Mouse (Mus musculus): ENCODE measurements around the gene Zan. TPM values are rescaled to one million over a fixed set of nuclear protein-coding genes. Genes with fewer than 3 reads are reported as not detected.

Gene Zan
- total RNA-seq, 2 experiments from 2014 or later: 0.10 TPM; not detected in 1

DNA sequence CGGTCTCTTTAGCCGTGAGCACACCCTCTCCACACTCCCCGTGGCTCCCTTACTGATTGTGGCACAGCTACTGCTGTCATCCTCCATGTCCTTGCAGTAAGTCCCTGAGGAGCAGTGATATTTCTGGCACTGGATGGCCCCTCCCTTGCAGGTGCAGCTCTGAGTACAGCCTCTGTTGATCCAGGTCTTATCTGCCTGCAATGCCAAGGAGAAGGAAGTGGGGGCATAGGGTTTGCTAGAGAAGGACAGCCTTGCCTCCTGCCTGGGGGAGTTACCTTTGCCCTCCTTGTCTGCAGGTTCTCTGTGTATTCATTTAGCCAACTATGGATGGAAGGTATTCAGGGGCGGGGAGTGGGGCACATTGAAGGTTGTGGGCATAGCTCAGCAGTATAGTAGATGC, 57.0 kb downstream of the Zan start:
- intact Hi-C loops (cut with DNase I): no loop called here
- DNase-seq: no peak

- intact Hi-C loops (cut with DNase I): no loop called here
- no peak for DNase-seq
Measured at GRCm38 (mm10) chr5:137419105-137419504, 57.8 kb downstream of the Zan start.

DNA sequence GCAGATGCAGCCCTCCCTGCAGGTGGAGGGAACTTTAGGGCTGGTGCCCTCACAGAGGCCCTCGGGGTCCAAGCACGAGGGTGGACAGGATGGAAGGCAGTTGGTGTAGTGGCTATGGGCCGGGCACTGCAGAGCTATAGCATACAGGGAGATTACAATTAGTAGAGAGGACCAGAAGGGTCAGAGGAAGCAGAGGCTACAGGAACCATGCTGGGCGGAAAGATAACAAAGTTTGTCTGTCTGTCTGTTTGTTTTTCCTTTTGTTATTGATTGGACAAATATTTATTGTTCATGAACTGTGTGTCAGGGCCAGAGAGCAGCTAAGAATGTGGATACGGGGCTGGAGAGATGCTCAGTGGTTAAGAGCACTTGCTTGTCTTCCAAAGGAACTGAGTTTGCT, 62.6 kb downstream of the Zan start:
- intact Hi-C loops (cut with DNase I): no loop called here
- no peak for DNase-seq

DNA sequence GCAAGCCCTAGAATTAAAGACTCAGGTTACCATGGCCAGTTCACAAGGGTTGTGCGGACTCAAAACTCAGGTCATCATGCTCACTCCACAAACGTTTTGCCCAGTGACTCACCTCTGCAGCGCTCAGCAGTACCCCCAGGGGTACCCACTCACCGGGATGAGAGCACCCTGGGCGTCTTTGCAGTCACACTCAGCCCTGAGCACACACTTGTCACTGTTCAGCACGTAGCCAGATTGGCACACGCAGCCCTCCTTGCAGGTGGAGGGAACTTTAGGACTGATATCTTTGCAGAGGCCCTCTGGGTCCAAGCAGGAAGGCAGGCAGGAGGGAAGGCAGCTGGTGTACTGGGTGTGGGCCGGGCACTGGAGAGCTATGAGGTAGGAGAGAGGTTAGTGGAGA, 65.6 kb downstream of the Zan start:
- intact Hi-C loops (cut with DNase I): no loop called here
- DNase-seq: no peak

DNA sequence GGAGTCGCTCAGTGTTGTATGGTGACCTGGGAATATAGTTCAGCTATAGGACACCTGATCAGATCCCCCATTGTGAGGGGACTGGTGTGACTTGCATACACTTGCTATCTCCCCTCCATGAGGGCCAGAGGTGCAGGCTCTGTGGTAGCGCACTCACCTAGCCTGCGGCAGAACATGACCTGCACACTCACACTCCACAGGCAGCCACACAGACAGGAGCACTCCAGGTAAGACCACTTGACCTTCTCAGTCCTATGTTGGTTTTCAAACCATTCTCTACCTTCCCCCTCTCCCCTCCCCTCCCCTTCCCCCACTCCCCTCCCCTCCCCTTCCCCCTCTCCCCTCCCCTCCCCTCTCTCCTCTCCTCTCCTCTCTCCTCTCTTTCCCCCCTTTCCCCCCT, 66.3 kb downstream of the Zan start:
- DNase-seq: no peak
- intact Hi-C loops (cut with DNase I): no loop called here

DNA sequence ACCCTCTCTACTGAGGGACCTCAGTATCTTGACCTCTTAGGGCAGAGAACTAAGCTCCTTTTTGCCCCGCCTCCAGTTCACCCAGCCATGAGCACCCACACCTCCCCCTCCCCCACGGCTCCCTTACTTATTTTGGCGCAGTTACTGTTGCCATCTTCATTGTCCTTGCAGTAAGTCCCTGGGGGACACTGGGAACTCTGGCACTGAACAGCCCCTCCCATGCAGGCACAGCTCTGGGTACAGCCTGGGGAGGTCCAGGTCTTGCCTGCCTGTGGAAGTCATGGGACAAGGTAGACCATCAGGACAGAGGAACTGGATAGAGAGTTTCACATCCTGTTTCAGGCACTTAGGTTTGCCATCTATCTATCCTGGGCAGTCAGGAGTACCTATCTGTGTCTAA, 66.8 kb downstream of the Zan start:
- no peak for DNase-seq
- intact Hi-C loops (cut with DNase I): no loop called here

- intact Hi-C loops (cut with DNase I): loop anchor here (10.0 kb wide), 1 partner anchor 255 kb away; no protein-coding TSS in a partner anchor
- DNase-seq: no peak
Measured at GRCm38 (mm10) chr5:137409451-137409850, 67.4 kb downstream of the Zan start.

GRCm38 (mm10) chr5:137404081-137404480, 72.8 kb downstream of the Zan start:
- intact Hi-C loops (cut with DNase I): loop anchor here (10.0 kb wide), 1 partner anchor 249 kb away; no protein-coding TSS in a partner anchor
- no peak for DNase-seq

DNA sequence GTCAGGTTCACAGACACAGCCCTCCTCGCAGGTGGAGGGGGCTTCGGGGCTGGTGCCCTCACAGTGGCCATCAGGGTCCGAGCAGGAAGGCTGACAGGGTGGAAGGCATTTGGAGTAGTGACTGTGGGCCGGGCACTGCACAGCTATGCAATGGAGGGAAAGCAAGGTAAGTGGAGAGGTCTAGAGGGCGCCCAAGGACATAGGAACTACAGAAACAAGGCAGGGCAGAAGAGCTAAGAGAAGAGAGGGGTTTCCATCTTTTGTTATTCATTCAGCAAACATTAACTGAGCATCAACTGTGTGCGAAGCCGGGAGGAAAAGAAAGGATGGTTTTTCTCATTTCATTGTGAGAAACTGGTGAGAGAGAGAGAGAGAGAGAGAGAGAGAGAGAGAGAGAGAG, 82.4 kb downstream of the Zan start:
- intact Hi-C loops (cut with DNase I): no loop called here
- no peak for DNase-seq

- intact Hi-C loops (cut with DNase I): no loop called here
- DNase-seq: no peak
Measured at GRCm38 (mm10) chr5:137391641-137392040, 85.2 kb downstream of the Zan start.

DNA sequence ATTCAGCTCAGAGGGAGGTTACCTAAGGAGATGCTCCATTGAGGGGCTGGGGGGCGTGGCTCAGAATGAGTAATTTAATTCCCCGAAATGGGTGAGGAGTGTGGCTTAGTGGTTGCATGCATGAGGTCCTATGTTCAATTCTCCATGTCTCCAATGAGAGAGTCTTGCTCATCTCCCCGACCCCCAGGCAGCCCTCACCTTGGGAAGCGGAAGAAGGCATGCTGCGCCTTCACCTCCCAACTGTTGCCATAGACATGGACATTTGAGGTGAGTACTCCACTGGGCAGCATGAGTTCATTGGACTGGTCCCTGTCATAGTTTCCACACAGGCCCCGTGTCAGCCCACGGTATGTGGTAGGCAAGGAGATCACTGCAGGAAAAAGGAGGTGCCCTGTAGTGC, 90.2 kb downstream of the Zan start:
- DNase-seq: no peak
- intact Hi-C loops (cut with DNase I): loop anchor here (10.0 kb wide), 1 partner anchor 258 kb away; the partner anchor contains the start of genes Irs3 and Sap25

GRCm38 (mm10) chr5:137383441-137383840, 93.4 kb downstream of the Zan start:
- no peak for DNase-seq
- intact Hi-C loops (cut with DNase I): loop anchor here (10.0 kb wide), 1 partner anchor 261 kb away; the partner anchor contains the start of genes Irs3 and Sap25

- DNase-seq: peak; percentile 65 to 78
- intact Hi-C loops (cut with DNase I): loop anchor here (1.0 to 10.0 kb wide), 2 partner anchors 90 to 264 kb away; partner anchors contain the start of genes Irs3 and Sap25
Measured at GRCm38 (mm10) chr5:137381152-137381551, 95.7 kb downstream of the Zan start.

GRCm38 (mm10) chr5:137377603-137378002, 99.3 kb downstream of the Zan start:
- no peak for DNase-seq
- intact Hi-C loops (cut with DNase I): loop anchor here (2.0 to 10.0 kb wide), 3 partner anchors 43 to 245 kb away; partner anchors contain the start of gene Trip6

DNA sequence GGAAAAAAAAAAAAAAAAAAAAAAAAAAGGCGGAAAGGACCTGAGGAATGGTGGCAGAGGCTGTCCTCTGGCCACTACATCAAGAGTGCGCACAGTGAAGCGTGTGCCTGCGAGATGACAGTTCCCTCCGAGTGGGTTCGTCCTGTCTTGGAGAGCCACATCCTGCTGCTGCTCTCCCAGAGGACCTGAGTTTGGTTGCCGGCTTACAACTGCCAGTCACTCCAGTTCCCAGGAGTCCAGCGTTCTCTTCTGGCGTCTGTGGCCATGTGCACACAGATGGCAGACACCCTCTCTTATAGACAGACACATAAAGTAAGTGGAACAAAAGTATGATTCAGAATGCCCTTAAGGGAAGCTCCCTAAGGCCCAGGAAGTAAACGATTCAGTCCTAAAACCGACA, 99.7 kb downstream of the Zan start:
- intact Hi-C loops (cut with DNase I): loop anchor here (2.0 to 10.0 kb wide), 3 partner anchors 42 to 245 kb away; partner anchors contain the start of gene Trip6
- peak; percentile 51 to 61 for DNase-seq

GRCm38 (mm10) chr5:137376722-137377121, 100.1 kb downstream of the Zan start:
- intact Hi-C loops (cut with DNase I): loop anchor here (2.0 to 10.0 kb wide), 3 partner anchors 42 to 244 kb away; partner anchors contain the start of gene Trip6
- DNase-seq: peak in 1 of 2 experiments; percentile 29

DNA sequence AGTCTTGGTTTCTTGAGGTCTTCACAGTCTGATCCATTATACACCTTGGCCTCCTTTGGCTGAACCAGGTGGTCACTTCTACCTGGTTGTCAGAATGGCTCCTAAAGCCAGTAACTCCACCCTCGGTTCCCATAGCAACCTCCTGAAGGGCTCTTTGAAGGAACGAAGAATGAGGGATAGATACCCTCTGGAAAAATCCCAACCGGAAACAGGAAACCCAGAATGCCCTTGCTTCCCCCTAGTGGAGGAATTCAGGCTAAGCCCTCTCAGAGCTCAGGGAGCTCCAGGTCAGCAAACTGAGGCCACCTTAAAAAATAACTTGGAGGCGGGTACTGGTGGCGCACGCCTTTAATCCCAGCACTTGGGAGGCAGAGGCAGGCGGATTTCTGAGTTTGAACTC, 100.7 kb downstream of the Zan start:
- intact Hi-C loops (cut with DNase I): loop anchor here (2.0 to 10.0 kb wide), 3 partner anchors 41 to 244 kb away; partner anchors contain the start of gene Trip6
- peak; percentile 18 to 56 for DNase-seq

- peak; percentile 80 to 83 for DNase-seq
- intact Hi-C loops (cut with DNase I): loop anchor here (2.0 to 10.0 kb wide), 4 partner anchors 21 to 243 kb away; partner anchors contain the start of gene Trip6
Measured at GRCm38 (mm10) chr5:137375627-137376026, 101.2 kb downstream of the Zan start.

GRCm38 (mm10) chr5:137374521-137375080, 102.3 kb downstream of the Zan start:
- intact Hi-C loops (cut with DNase I): loop anchor here (2.0 to 10.0 kb wide), 3 partner anchors 20 to 242 kb away; partner anchors contain the start of gene Trip6
- no peak for DNase-seq

DNA sequence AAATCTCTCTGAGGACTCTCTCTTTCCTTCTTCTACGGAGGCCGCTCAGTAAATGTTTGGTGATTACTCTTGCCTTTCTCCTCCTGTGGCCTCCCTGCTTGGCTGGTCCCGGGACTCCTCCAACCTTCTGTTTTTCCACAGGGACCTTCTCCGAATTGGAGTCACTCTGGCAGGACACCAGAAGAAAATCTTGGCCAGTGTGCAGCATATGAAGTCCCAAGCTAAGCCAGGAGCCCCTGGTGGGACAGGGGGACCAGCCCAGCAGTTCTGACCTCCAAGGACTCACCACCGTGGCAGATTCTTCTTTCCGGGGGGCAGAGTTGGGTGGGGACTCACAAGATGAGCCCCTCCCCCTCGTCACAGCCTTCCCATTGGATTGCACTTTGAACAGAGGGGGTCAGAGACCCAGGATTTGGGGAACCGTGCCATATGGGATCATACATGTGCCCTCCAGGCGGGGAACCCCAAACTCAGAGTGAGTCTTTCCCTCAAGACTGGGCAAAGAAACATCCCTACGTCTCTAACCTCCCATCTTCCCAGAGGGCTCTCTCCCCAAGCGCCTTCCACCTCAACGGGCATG, 103.4 kb downstream of the Zan start:
- no peak for DNase-seq
- intact Hi-C loops (cut with DNase I): loop anchor here (10.0 kb wide), 1 partner anchor 59 kb away; the partner anchor contains the start of gene Trip6

DNA sequence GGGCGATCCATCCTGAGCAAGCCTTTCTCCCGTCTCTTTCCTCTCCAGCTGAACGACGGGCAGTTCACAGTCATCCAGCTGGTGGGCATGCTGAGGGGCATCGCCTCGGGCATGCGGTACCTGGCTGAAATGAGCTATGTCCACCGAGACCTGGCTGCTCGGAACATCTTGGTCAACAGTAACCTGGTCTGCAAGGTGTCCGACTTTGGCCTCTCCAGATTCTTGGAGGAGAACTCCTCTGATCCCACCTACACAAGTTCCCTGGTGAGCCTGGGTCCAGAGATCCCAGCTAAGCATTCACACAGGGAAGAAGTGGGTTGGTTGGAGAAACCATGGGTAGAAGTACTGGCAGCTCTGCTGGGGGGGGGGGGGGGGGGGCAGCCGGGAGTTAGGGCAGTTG, 107.2 kb downstream of the Zan start:
- no peak for DNase-seq
- intact Hi-C loops (cut with DNase I): loop anchor here (10.0 kb wide), 1 partner anchor 55 kb away; the partner anchor contains the start of gene Trip6

GRCm38 (mm10) chr5:137358382-137358781, 118.5 kb downstream of the Zan start:
- intact Hi-C loops (cut with DNase I): no loop called here
- DNase-seq: no peak

Data from heart, postnatal 10 days (tissue).